Mouse (Mus musculus) frontal cortex, postnatal 10 days (tissue): ENCODE data around the gene Eif4a3.
"Not testable (repeated sequence)": the region's sequence is repeated elsewhere in the genome, so short reads cannot be mapped to it uniquely, and the experiment has no call there.

Source experiments
- DNase-seq, 2 experiments: peaks; one replicate each; pipeline ENCODE4 v3.0.0; 2022; ENCODE audit warnings: low spot score in 2 of 2, mixed read lengths in 1 of 2

The Eif4a3 gene

GRCm38 (mm10) chr11:119245543-119245942, 54.3 kb downstream of the Eif4a3 start:
- DNase-seq, result not testable (repeated sequence)

GRCm38 (mm10) chr11:119239480-119239879, 60.4 kb downstream of the Eif4a3 start:
- DNase-seq, result no peak
